Mouse (Mus musculus): ENCODE measurements around the gene Plk5. TPM values are rescaled to one million over a fixed set of nuclear protein-coding genes. Genes with fewer than 3 reads are reported as not detected.
A peak's percentile ranks its signal among the peaks of the same experiment; 100 is the strongest.

Gene Plk5
- polyA plus RNA-seq, 1 experiment from 2014 or later: 0.11 TPM

DNA sequence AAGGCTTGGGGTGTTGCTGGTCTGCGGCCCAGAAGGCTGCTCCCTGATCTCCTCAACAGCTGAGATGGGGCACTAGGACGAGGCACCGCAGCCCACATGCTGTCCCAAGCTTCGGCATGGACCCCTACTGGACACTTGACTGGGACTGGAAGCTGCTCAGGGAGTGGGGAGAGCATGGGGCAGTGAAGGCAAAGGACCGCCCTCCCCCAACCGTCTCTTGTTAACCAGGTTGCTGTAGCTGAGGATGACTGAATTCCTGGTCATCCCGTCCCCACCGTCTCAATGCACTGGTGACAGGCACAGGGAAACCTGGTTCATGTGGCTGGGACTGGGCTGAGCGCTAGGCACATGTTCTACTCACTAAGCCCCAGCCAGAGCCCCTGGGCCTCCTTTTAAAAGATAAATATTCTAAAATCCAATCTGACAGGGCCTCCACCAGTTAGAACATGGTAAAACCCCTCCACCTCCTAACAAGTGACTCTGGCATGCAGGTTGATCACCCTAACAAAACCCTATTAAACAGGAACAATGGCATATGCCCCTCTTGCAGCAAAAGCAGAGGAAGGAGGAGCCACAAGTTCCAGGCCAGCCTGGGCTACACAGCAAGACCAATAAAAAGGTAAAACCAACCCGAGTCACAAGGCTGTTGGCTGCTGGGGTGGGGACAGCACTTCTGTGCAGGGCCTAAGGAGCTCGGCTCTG, 40.7 kb downstream of the Plk5 start:
- ATAC-seq (ENCODE audit: low FRiP score) (no peak), DNase-seq (ENCODE audit: low spot score) (no peak)
- H3K9me3 ChIP-seq (ENCODE audit: control insufficient read depth, low read length): no peaks in the 10 kb centered on the region
- peak overlapping the region; percentile 85 for H3K4me2 ChIP-seq (replicated peaks; ENCODE audit: low read depth, low read length)
- H3K9ac ChIP-seq (ENCODE audit: low read depth, low read length): peak overlapping the region; percentile 96
- H3K4me1 ChIP-seq (replicated peaks; ENCODE audit: control insufficient read depth, insufficient read depth, low read length): peaks cover 14% of the 10 kb centered on the region
- WGBS: 89% methylated on average over 11 of the region's 11 CpGs
- H3K27me3 ChIP-seq (ENCODE audit: control insufficient read depth, insufficient read depth, low read length): no peaks in the 10 kb centered on the region
- peaks cover 20% of the 10 kb centered on the region for H3K36me3 ChIP-seq (ENCODE audit: control insufficient read depth, insufficient read depth, low read length)
- peak overlapping the region; percentile 75 for H3K4me3 ChIP-seq (ENCODE audit: low read depth, low read length)
- peak overlapping the region; percentile 99; the same call in 1 of the 2 replicates for H3K27ac ChIP-seq (ENCODE audit: low read depth, low read length)

DNA sequence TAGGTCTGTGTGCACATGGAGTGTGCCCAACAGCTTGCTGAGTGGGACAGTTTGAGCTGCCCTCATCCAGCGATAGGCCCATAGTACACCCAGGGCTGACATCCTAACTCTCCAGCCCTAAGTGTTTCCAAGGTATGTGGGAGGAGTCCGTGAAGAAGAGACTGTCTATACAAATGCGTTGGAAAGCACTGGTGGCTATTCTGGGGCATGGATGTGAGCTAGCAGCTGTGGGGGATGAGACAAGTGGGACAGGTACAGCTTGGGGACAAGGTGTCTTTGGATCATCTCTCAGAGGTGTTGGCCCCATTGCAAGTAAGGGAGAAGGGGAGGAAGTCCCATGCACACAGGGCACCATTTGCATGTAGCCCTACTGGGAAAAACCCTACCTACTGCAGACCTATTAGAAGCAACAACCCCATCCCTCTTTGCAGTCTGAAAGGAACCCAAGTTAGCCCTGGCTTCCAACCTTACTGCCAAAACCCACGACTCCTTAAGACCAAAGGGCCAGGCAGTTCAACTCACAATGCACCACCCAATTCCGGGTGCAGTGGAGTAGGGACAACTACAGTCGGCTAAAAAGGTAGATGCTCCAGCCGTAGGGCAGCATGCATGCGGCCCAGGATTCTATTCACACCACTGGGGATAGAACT, 41.4 kb downstream of the Plk5 start:
- ATAC-seq (ENCODE audit: low FRiP score) (no peak), DNase-seq (ENCODE audit: low spot score) (no peak)
- H3K4me3 ChIP-seq (ENCODE audit: low read depth, low read length): peak overlapping the region; percentile 75
- peak overlapping the region; percentile 96 for H3K9ac ChIP-seq (ENCODE audit: low read depth, low read length)
- H3K4me1 ChIP-seq (replicated peaks; ENCODE audit: control insufficient read depth, insufficient read depth, low read length): peaks cover 14% of the 10 kb centered on the region
- peak overlapping the region; percentile 99; the same call in 1 of the 2 replicates for H3K27ac ChIP-seq (ENCODE audit: low read depth, low read length)
- peaks cover 14% of the 10 kb centered on the region for H3K36me3 ChIP-seq (ENCODE audit: control insufficient read depth, insufficient read depth, low read length)
- WGBS: 60% methylated on average over 8 of the region's 8 CpGs
- peak overlapping the region; percentile 85 for H3K4me2 ChIP-seq (replicated peaks; ENCODE audit: low read depth, low read length)
- H3K9me3 ChIP-seq (ENCODE audit: control insufficient read depth, low read length): no peaks in the 10 kb centered on the region
- no peaks in the 10 kb centered on the region for H3K27me3 ChIP-seq (ENCODE audit: control insufficient read depth, insufficient read depth, low read length)

DNA sequence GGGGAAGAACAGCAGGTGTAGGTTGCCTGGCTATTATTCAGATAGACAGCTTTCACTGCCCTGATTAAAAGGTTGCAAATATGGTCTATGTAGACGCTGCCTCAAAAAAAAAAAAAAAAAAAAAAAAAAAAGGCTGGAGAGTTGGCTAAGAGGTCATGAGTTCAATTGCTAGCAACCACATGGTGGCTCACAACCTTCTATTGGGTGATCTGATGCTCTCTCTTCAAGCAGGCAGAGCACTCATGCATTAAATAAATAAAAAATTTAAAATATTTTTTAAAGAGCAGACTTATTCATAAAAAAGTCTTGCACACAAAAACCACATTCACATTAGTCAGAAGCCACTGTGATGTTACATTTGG, 41.9 kb downstream of the Plk5 start:
- Histone ChIP-seq H3K9ac (ENCODE audit: low read depth, low read length) (peak overlapping the region; percentile 96), H3K4me2 (replicated peaks; ENCODE audit: low read depth, low read length) (peak overlapping the region; percentile 85), H3K4me1 (replicated peaks; ENCODE audit: control insufficient read depth, insufficient read depth, low read length) (peaks cover 14% of the 10 kb centered on the region), H3K36me3 (ENCODE audit: control insufficient read depth, insufficient read depth, low read length) (peaks cover 14% of the 10 kb centered on the region), H3K9me3 (ENCODE audit: control insufficient read depth, low read length) (no peaks in the 10 kb centered on the region), H3K27ac (ENCODE audit: low read depth, low read length) (peak overlapping the region; percentile 99), H3K27me3 (ENCODE audit: control insufficient read depth, insufficient read depth, low read length) (no peaks in the 10 kb centered on the region), H3K4me3 (ENCODE audit: low read depth, low read length) (peak overlapping the region; percentile 75)
- no peak for ATAC-seq (ENCODE audit: low FRiP score)
- DNase-seq (ENCODE audit: low spot score): no peak
- 0% methylated on average over 1 of the region's 1 CpGs for WGBS

DNA sequence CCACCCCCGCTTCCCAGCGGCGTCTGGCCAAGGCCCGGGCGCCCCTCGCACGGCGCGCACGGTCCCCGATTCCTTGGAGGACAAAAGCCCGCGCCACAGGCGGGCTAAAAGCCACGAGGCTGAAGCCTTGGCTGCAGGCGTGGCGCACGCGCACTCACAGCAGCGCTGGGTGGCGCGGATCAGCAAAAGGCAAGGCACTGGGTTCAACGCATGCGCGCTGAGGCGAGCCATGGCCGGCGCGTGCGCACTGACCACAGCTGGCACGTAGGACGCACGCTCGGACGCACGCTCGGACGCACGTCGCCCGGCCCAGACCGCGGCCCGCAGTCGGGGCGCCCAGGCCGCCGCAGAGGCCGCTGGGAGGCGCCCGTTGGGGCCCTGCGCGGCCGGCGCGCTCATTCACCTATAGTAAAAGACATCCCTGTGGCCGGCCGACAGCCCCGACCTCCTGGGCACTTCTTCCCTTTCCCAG, 42.5 kb downstream of the Plk5 start:
- Histone ChIP-seq H3K9me3 (ENCODE audit: control insufficient read depth, low read length) (no peaks in the 10 kb centered on the region), H3K36me3 (ENCODE audit: control insufficient read depth, insufficient read depth, low read length) (peaks cover 15% of the 10 kb centered on the region), H3K4me2 (replicated peaks; ENCODE audit: low read depth, low read length) (peak overlapping the region; percentile 85), H3K4me3 (ENCODE audit: low read depth, low read length) (peak overlapping the region; percentile 75), H3K27me3 (ENCODE audit: control insufficient read depth, insufficient read depth, low read length) (no peaks in the 10 kb centered on the region), H3K9ac (ENCODE audit: low read depth, low read length) (peak overlapping the region; percentile 96), H3K4me1 (replicated peaks; ENCODE audit: control insufficient read depth, insufficient read depth, low read length) (peaks cover 14% of the 10 kb centered on the region), H3K27ac (ENCODE audit: low read depth, low read length) (peak overlapping the region; percentile 99)
- ATAC-seq (ENCODE audit: low FRiP score): peak; percentile 87
- DNase-seq (ENCODE audit: low spot score): peak; percentile 100
- WGBS: 0% methylated on average over 57 of the region's 59 CpGs

DNA sequence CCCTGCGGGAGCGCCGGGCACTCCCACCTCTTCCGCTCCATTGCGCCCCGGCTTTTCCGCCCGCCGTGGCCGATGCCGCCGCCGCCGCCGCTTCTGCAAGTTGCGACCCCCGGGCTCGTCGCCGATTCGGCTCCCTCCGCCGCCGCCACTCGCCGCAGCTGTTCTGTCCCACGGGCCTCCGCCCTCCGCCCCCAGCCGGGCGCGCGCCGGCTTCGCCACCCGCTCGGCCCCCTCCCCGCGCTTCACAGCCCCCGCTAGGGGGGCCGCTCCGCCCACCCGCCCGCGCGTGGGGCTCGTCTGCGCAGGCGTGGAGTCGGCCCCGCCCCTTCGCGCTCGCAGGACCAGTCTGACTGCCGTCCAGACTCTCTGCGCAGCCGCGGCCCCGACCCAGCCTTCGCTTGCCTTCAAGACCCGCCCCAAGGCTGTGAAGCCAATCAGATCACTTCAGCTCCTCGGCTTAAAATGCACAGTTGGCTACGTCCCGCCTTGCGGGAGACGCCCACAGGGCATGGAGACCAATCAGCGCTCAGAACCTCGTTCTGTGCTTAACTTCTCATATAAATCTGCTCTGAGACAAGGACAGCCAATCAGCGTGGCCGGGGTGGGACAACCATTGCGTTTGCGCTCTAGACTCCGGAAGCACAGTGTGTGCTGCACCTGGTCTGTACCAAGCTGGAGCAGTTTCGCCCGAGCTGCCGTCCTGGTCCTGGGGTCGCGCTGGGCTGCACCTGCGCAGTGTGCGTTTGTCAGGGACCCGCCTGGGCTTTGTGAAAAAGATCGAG, 43.1 kb downstream of the Plk5 start, which contains the start of gene Mbd3:
Mbd3 (minus strand) TSS at position 360 of the 782 bp plus-strand sequence.
- H3K4me1 ChIP-seq (replicated peaks; ENCODE audit: control insufficient read depth, insufficient read depth, low read length): peaks cover 14% of the 10 kb centered on the region
- ATAC-seq (ENCODE audit: low FRiP score) (peak; percentile 96), DNase-seq (ENCODE audit: low spot score) (peak; percentile 99)
- H3K36me3 ChIP-seq (ENCODE audit: control insufficient read depth, insufficient read depth, low read length): peaks cover 14% of the 10 kb centered on the region
- peak within 1 kb of the TSS; percentile 96 for H3K9ac ChIP-seq (ENCODE audit: low read depth, low read length)
- H3K9me3 ChIP-seq (ENCODE audit: control insufficient read depth, low read length): no peaks in the 10 kb centered on the region
- H3K27ac ChIP-seq (ENCODE audit: low read depth, low read length): peak within 1 kb of the TSS; percentile 99
- H3K4me3 ChIP-seq (ENCODE audit: low read depth, low read length): peak within 1 kb of the TSS; percentile 75
- no peaks in the 10 kb centered on the region for H3K27me3 ChIP-seq (ENCODE audit: control insufficient read depth, insufficient read depth, low read length)
- WGBS: under 1% methylated on average over 70 of the region's 82 CpGs
- H3K4me2 ChIP-seq (replicated peaks; ENCODE audit: low read depth, low read length): peak within 1 kb of the TSS; percentile 85

DNA sequence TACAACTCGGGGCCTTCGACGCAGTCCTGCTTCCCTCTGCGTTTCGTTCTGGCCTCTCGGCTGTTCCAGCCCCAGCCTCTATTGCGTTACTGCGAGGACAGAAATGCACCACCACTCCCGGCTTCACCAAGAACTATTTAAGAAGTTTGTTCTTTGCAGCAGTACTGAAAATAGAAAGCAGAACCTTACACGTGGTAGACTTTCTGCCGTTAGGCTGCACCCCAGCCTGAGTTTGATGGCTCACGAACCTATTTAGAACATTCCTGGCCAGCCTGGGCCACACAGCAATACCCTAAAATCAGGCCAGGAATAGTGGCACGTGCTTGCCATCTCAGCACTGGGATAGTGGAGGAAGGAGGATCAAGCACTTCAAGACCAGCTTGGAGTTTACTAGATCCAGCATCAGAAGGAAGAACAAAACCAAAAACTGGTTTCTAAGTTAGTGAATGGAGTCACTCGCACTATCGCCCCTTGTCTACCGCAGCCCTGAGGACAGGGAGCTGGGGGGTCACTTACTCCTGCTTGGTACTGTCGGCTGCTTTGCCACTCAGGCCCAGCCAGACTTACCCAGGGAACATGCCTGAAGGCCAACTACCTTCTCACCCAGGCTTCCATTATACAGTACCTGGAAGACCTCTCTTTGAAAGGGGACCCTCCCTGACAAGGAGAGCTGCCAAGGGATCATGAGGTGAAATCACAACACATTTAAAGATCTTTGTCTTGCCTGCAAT, 43.9 kb downstream of the Plk5 start:
- 15% methylated on average over 17 of the region's 17 CpGs for WGBS
- ATAC-seq (ENCODE audit: low FRiP score): no peak
- H3K4me3 ChIP-seq (ENCODE audit: low read depth, low read length): peak overlapping the region; percentile 75
- peak overlapping the region; percentile 81 for H3K4me2 ChIP-seq (replicated peaks; ENCODE audit: low read depth, low read length)
- no peaks in the 10 kb centered on the region for H3K9me3 ChIP-seq (ENCODE audit: control insufficient read depth, low read length)
- H3K36me3 ChIP-seq (ENCODE audit: control insufficient read depth, insufficient read depth, low read length): peaks cover 12% of the 10 kb centered on the region
- H3K9ac ChIP-seq (ENCODE audit: low read depth, low read length): peak overlapping the region; percentile 70
- H3K4me1 ChIP-seq (replicated peaks; ENCODE audit: control insufficient read depth, insufficient read depth, low read length): peaks cover 14% of the 10 kb centered on the region
- H3K27ac ChIP-seq (ENCODE audit: low read depth, low read length): peak overlapping the region; percentile 88
- H3K27me3 ChIP-seq (ENCODE audit: control insufficient read depth, insufficient read depth, low read length): no peaks in the 10 kb centered on the region
- DNase-seq (ENCODE audit: low spot score): no peak

DNA sequence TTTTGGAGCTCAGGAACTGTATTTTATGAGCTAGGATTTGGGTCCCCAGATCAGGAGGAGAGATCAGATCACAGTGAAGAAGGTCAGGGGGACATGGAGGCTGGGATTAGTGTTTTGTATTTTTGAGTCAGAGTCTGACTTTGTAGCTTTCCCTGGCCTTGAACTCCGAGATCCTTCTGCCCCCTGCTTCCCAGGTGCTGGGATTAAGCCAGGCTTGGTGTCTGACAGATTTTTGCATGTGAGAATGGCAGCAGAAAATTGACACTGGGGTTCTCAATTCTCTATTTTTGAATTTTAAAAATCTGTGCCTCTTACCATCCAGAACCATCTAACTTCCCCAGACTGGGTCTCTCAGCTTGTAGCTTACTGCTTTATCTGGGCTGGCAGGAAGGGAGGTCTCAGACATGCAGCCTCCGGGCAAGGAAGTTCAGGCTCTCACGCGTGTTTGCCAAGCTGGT, 44.5 kb downstream of the Plk5 start:
- no peak overlapping the region for H3K4me3 ChIP-seq (ENCODE audit: low read depth, low read length)
- peak overlapping the region; percentile 81; the same call in 1 of the 2 replicates for H3K4me2 ChIP-seq (replicated peaks; ENCODE audit: low read depth, low read length)
- H3K27me3 ChIP-seq (ENCODE audit: control insufficient read depth, insufficient read depth, low read length): no peaks in the 10 kb centered on the region
- peaks cover 9% of the 10 kb centered on the region for H3K36me3 ChIP-seq (ENCODE audit: control insufficient read depth, insufficient read depth, low read length)
- 82% methylated on average over 4 of the region's 4 CpGs for WGBS
- H3K27ac ChIP-seq (ENCODE audit: low read depth, low read length): peak overlapping the region; percentile 88; the same call in 1 of the 2 replicates
- DNase-seq (ENCODE audit: low spot score) (no peak), ATAC-seq (ENCODE audit: low FRiP score) (no peak)
- H3K9me3 ChIP-seq (ENCODE audit: control insufficient read depth, low read length): no peaks in the 10 kb centered on the region
- peak overlapping the region; percentile 70; the same call in 1 of the 2 replicates for H3K9ac ChIP-seq (ENCODE audit: low read depth, low read length)
- peaks cover 17% of the 10 kb centered on the region for H3K4me1 ChIP-seq (replicated peaks; ENCODE audit: control insufficient read depth, insufficient read depth, low read length)
